Mouse (Mus musculus): Measurements from ENCODE around the gene Zmym3. TPM values are rescaled to one million over a fixed set of nuclear protein-coding genes. Genes with fewer than 3 reads are reported as not detected.
"Not testable (repeated sequence)": the region's sequence is repeated elsewhere in the genome, so short reads cannot be mapped to it uniquely, and the experiment has no call there.

Gene Zmym3
- polyA plus RNA-seq, 1 experiment from 2014 or later = 61.9 TPM

DNA sequence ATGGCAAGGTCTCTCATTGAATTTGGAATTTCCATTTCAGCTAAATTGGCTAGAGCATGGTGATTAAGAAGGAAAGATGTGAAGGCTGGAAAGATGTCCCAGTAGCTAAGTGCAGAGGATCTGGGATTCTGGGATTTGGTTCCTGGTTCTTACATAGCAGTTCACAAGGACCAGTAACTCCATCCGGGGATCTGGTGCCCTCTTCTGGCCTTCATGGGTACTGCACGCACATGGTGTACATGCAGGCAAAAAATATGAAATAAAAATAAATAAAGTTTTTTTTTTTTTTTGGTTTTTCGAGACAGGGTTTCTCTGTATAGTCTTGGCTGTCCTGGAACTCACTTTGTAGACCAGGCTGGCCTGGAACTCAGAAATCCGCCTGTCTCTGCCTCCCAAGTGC lies 61.7 kb downstream of the Zmym3 start:
- H3K4me3 ChIP-seq; H3K27me3 ChIP-seq; H3K9me3 ChIP-seq; H3K4me2 ChIP-seq (replicated peaks); H3K9ac ChIP-seq (replicated peaks); H3K36me3 ChIP-seq; H3K4me1 ChIP-seq; H3K27ac ChIP-seq (replicated peaks); ATAC-seq (replicated peaks): not testable (repeated sequence)
- 61% methylated on average over 4 of the region's 4 CpGs for WGBS

Other genes with a start within 250 kb of the Zmym3 start
- gene Snx12, start 198.3 kb downstream of the Zmym3 start, polyA plus RNA-seq (2015; fragmentation: Nextera tagmentation; extraction: Ambion mirVana) = 42.9 and 48.8 TPM in 2 replicates
- 1.1 and 1.2 TPM in 2 replicates for gene Foxo4, start 166.3 kb downstream of the Zmym3 start, polyA plus RNA-seq (2015; fragmentation: Nextera tagmentation; extraction: Ambion mirVana)
- not detected in 2 replicates for gene Gm614, start 156.9 kb downstream of the Zmym3 start, polyA plus RNA-seq (2015; fragmentation: Nextera tagmentation; extraction: Ambion mirVana)
- 4.3 and 7.1 TPM in 2 replicates for gene Il2rg, start 152.6 kb downstream of the Zmym3 start, polyA plus RNA-seq (2015; fragmentation: Nextera tagmentation; extraction: Ambion mirVana)
- gene Gm20489, start 151.8 kb downstream of the Zmym3 start, polyA plus RNA-seq (2015; fragmentation: Nextera tagmentation; extraction: Ambion mirVana) = not detected in 2 replicates
- gene Med12, start 146.8 kb downstream of the Zmym3 start, polyA plus RNA-seq (2015; fragmentation: Nextera tagmentation; extraction: Ambion mirVana) = 21.6 and 28.6 TPM in 2 replicates
- 53.6 and 55.8 TPM in 2 replicates for gene Nlgn3, start 121.7 kb downstream of the Zmym3 start, polyA plus RNA-seq (2015; fragmentation: Nextera tagmentation; extraction: Ambion mirVana)
- gene Gjb1, start 44.5 kb downstream of the Zmym3 start, polyA plus RNA-seq (2015; fragmentation: Nextera tagmentation; extraction: Ambion mirVana) = 0.29 and 0.60 TPM in 2 replicates
- gene Nono, start 8.5 kb upstream of the Zmym3 start, polyA plus RNA-seq (2015; fragmentation: Nextera tagmentation; extraction: Ambion mirVana) = 459 and 484 TPM in 2 replicates
- 1.8 and 2.6 TPM in 2 replicates for gene Itgb1bp2, start 28.2 kb upstream of the Zmym3 start, polyA plus RNA-seq (2015; fragmentation: Nextera tagmentation; extraction: Ambion mirVana)
- 17.4 and 19.4 TPM in 2 replicates for gene Taf1, start 111.9 kb upstream of the Zmym3 start, polyA plus RNA-seq (2015; fragmentation: Nextera tagmentation; extraction: Ambion mirVana)
- 231 and 232 TPM in 2 replicates for gene Ogt, start 219.2 kb upstream of the Zmym3 start, polyA plus RNA-seq (2015; fragmentation: Nextera tagmentation; extraction: Ambion mirVana)